Mouse (Mus musculus) granulocyte monocyte progenitor cell, adult 5-6 weeks (primary cell): ENCODE results near the gene Olfr516. TPM values are rescaled to one million over a fixed set of nuclear protein-coding genes. Genes with fewer than 3 reads are reported as not detected.

ENCODE experiments used
- ATAC-seq: replicated peaks from 2 replicates; pipeline ENCODE4 v1.8.0; 2016; ENCODE audit warnings: mild to moderate bottlenecking, moderate TSS enrichment, inconsistent platforms; ENCODE audit not compliant: poor library complexity, severe bottlenecking
- total RNA-seq, 2 experiments: library from RNA; stranded (forward) in 1 of 2; stranded (reverse) in 1 of 2; fragments of 200-712, 200-1000 nt in 1 of 2; fragments of >200 nt in 1 of 2; fragmentation: Nextera tagmentation in 1 of 2; gene quantifications; 2 replicates each; pipeline ENCODE4 v1.2.3; 2014 to 2017

Gene Olfr516
- total RNA-seq (2014; fragmentation: Nextera tagmentation): not detected in 2 replicates
- not detected in 2 replicates for total RNA-seq (2017)

DNA sequence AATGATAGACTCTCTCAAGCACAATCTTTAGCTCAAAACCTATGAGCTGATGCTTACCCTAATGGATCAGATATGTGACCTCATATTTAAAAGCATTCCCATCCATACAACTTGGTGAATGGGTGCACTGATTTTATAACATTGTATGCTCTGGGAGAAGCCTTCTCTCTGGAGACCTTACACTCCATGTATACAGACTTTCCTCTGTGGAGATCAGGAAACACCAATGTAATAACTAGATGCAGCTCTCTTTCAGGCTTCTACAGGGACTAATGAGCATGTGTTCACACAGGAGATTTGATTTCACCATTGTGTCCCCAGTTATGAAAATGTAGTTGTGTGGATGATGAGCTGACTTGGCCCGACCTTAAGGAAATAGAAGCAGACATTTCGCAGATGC lies at the start of gene Olfr516:
TSS of gene Olfr516 (minus strand) at position 101 of the 400 bp plus-strand sequence.
- no peak for ATAC-seq

DNA sequence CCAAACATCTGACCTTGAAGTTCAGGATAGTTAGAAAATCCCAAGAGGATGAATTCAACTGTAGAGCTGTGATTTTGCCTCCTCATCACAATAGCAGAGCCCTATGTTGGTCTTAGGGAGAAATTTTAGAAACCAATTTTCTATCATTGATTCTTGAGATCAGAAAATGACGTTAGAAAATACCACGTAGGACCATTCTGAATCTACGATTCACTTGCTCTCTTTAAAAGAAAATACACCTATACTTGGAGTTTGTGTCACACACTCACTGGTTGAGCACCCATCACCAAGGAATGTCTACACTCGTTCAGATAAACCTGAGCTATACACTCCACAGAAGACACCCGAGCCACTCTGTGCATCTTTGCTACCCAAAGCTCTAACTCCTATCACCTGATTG lies 44.0 kb upstream of the Olfr516 start, which contains the start of gene Olfr519:
TSS of gene Olfr519 (minus strand) at position 101 of the 400 bp plus-strand sequence.
- ATAC-seq: no peak

DNA sequence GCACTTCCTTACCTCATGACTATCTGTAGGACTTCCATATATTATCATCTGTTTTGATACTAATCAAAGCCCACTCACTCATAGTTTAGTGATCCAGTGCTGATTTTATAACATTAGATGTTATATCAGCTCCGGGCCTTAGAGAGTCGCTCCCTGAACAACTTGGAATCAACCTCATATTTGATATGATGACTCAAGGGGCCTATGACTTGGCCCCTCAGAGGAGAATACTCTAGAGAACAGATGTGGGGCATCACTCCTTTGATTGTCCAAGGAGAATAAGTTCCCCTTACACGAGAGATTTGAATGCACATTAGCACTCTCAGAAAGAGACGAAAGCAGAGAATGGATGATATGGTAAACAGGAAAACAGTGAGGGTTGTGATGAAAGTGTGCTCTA lies 34.6 kb upstream of the Olfr516 start, which contains the start of gene Olfr518:
TSS of gene Olfr518 (minus strand) at position 101 of the 400 bp plus-strand sequence.
- ATAC-seq: no peak

DNA sequence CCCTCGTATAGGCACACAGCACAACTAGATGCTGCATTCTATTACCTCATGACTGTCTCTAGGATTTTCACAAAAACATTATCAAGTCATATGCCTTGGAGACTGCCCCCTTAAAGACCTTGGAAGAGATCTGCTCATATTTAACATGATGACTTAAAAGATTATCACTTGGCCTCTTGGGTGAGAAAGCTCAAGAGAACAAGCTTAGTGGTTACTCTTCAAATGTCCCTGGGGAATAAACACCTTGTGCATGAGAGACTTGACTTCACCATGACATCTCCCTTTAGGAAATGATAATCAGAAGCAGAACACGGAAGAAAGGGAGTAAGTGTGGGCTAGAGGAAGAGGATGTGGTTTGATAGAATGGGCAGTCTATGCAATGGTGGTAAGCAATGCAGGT lies 21.9 kb upstream of the Olfr516 start, which contains the start of gene Olfr517:
TSS of gene Olfr517 (minus strand) at position 101 of the 400 bp plus-strand sequence.
- no peak for ATAC-seq

DNA sequence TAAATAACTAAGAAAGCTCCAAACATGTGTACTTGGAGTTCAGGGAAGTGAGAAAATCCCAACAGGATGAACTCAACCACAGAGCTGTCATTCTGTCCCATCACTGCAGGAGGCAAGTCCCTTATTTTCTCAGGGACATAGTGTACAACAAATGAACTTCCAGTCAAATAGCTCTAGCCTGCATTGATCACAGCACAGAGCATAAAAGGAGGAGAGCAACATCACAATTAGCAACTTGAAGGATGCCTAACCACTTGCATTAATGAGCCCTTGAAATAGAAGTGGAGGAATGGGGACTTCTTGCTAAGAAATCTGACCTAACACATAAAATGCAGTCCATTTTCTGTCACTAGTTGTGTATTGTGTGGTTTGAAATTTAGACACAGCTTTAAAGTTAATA lies 24.4 kb downstream of the Olfr516 start, which contains the start of gene Olfr514:
TSS of gene Olfr514 (minus strand) at position 101 of the 400 bp plus-strand sequence.
- no peak for ATAC-seq

GRCm38 (mm10) chr7:108814593-108815215 lies 35.6 kb downstream of the Olfr516 start:
- ATAC-seq: peak; percentile 66

DNA sequence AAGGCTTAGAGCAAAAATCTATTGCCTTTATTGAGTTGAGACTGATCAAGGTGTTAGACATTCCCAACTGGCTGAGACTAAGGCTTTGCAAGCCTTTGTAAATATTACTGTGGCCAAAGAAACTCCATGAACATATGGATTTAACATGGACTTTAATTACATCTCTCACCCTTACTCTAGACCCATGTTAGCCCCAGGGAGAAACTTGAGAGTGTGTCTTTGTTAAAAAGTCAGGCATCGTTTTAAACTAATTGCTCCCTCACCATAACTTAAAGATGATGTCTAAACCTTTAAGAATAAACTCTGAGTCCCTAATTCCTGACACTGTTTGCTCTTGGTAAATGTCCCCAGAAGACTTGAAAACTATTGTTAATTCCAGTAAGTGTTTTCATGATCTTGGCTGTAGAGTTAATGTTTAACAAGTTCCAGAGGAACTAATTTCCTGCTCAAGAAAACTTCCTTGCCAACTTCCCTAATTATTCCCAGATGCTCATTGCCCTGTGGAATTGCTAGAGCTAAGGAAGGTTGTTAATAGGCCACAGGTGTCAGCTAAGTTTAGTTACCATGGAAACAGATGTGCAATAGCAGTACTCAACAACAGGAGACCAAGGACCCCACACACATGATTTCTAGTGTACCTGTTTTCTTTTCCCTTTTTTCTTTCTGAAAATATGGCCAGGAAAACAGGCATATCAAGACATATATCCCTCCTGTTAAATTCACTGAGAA lies 53.0 kb downstream of the Olfr516 start:
- no peak for ATAC-seq

Other genes with a start within 250 kb of the Olfr516 start
- gene Olfr506, start 239.7 kb downstream of the Olfr516 start, total RNA-seq (2014; fragmentation: Nextera tagmentation): not detected in 2 replicates
- gene Olfr506, start 239.7 kb downstream of the Olfr516 start, total RNA-seq (2017): not detected in 2 replicates
- gene Olfr507, start 228.7 kb downstream of the Olfr516 start, total RNA-seq (2014; fragmentation: Nextera tagmentation): not detected in 2 replicates
- not detected in 2 replicates for gene Olfr507, start 228.7 kb downstream of the Olfr516 start, total RNA-seq (2017)
- gene Olfr508, start 220.5 kb downstream of the Olfr516 start, total RNA-seq (2014; fragmentation: Nextera tagmentation): not detected in 2 replicates
- gene Olfr508, start 220.5 kb downstream of the Olfr516 start, total RNA-seq (2017): not detected in 2 replicates
- not detected in 2 replicates for gene Olfr509, start 198.6 kb downstream of the Olfr516 start, total RNA-seq (2014; fragmentation: Nextera tagmentation)
- gene Olfr509, start 198.6 kb downstream of the Olfr516 start, total RNA-seq (2017): not detected in 2 replicates
- gene Olfr510, start 184.1 kb downstream of the Olfr516 start, total RNA-seq (2014; fragmentation: Nextera tagmentation): not detected in 2 replicates
- gene Olfr510, start 184.1 kb downstream of the Olfr516 start, total RNA-seq (2017): not detected in 2 replicates
- gene Olfr512, start 137.2 kb downstream of the Olfr516 start, total RNA-seq (2014; fragmentation: Nextera tagmentation): not detected in 2 replicates
- gene Olfr512, start 137.2 kb downstream of the Olfr516 start, total RNA-seq (2017): not detected in 2 replicates
- gene Olfr513, start 99.6 kb downstream of the Olfr516 start, total RNA-seq (2014; fragmentation: Nextera tagmentation): not detected in 2 replicates
- gene Olfr513, start 99.6 kb downstream of the Olfr516 start, total RNA-seq (2017): not detected in 2 replicates
- not detected in 2 replicates for gene Olfr514, start 24.5 kb downstream of the Olfr516 start, total RNA-seq (2014; fragmentation: Nextera tagmentation)
- not detected in 2 replicates for gene Olfr514, start 24.5 kb downstream of the Olfr516 start, total RNA-seq (2017)
- gene Olfr517, start 21.9 kb upstream of the Olfr516 start, total RNA-seq (2014; fragmentation: Nextera tagmentation): not detected in 2 replicates
- gene Olfr517, start 21.9 kb upstream of the Olfr516 start, total RNA-seq (2017): not detected in 2 replicates
- not detected in 2 replicates for gene Olfr518, start 34.5 kb upstream of the Olfr516 start, total RNA-seq (2014; fragmentation: Nextera tagmentation)
- not detected in 2 replicates for gene Olfr518, start 34.5 kb upstream of the Olfr516 start, total RNA-seq (2017)
- not detected in 2 replicates for gene Olfr519, start 43.9 kb upstream of the Olfr516 start, total RNA-seq (2014; fragmentation: Nextera tagmentation)
- gene Olfr519, start 43.9 kb upstream of the Olfr516 start, total RNA-seq (2017): not detected in 2 replicates
- 1.2 and 1.7 TPM in 2 replicates for gene Nlrp10, start 79.6 kb upstream of the Olfr516 start, total RNA-seq (2014; fragmentation: Nextera tagmentation)
- gene Nlrp10, start 79.6 kb upstream of the Olfr516 start, total RNA-seq (2017): 1.4 TPM in 2 replicates
- 236 and 262 TPM in 2 replicates for gene Eif3f, start 83.9 kb upstream of the Olfr516 start, total RNA-seq (2014; fragmentation: Nextera tagmentation)
- 54.0 and 70.5 TPM in 2 replicates for gene Eif3f, start 83.9 kb upstream of the Olfr516 start, total RNA-seq (2017)
- not detected in 2 replicates for gene Tub, start 99.8 kb upstream of the Olfr516 start, total RNA-seq (2014; fragmentation: Nextera tagmentation)
- not detected in 2 replicates for gene Tub, start 99.8 kb upstream of the Olfr516 start, total RNA-seq (2017)
- gene Ric3, start 232.8 kb upstream of the Olfr516 start, total RNA-seq (2014; fragmentation: Nextera tagmentation): 0.56 and 1.1 TPM in 2 replicates
- gene Ric3, start 232.8 kb upstream of the Olfr516 start, total RNA-seq (2017): 0.62 and 2.8 TPM in 2 replicates